Mouse (Mus musculus): ENCODE results near the gene Tnrc6b.

- TF ChIP-seq CTCF (IDR thresholded peaks at IDR 0.05 in 2 of 3, conservative IDR thresholded peaks at IDR 0.05 in 1 of 3; ENCODE audit: control insufficient read depth in 1 of 3, insufficient read depth in 1 of 3, low read depth in 2 of 3, low read length in 3 of 3, poor library complexity in 1 of 3, severe bottlenecking in 1 of 3) (no peak), ZKSCAN1 (IDR thresholded peaks at IDR 0.05; ENCODE audit: low read depth, low read length) (no peak), RAD21 (IDR thresholded peaks at IDR 0.05; ENCODE audit: low read depth, low read length) (no peak), MYB (IDR thresholded peaks at IDR 0.05; ENCODE audit: low read depth, low read length) (no peak), CHD2 (IDR thresholded peaks at IDR 0.05; ENCODE audit: low read length) (no peak), ZNF384 (IDR thresholded peaks at IDR 0.05; ENCODE audit: low read depth, low read length) (no peak)
These were observed 38.3 kb upstream of the Tnrc6b start for GRCm38 (mm10) chr15:80672810-80673209.

Data from MEL (cell line).